Mouse (Mus musculus): Measurements from ENCODE around the gene Gm49630.
"Not testable (repeated sequence)": the region's sequence is repeated elsewhere in the genome, so short reads cannot be mapped to it uniquely, and the experiment has no call there.

DNA sequence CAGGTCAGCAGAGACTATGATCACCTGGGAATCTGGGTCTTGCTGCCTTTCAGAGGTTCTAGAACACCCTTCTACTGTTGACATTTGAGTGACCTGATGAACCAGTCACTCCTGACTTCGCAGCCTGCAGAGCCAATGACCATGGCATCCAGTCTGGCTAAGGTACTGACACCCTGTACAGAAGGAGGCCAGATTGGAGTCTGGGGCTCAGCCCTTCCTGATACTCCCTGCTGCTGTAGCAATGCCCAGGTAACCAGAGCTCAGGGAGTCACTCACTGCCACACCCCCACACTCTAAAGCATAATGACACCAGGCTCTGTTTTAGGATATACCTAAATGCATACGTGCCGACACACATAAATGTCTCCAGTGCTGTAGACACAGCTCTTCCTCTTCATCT is 10.9 kb upstream of the Gm49630 start:
- TF ChIP-seq POLR2A (IDR thresholded peaks at IDR 0.05; ENCODE audit: low read depth, low read length); KAT2A (IDR thresholded peaks at IDR 0.05; ENCODE audit: insufficient replicate concordance, low read length); CTCF (conservative IDR thresholded peaks at IDR 0.05 in 1 of 2, IDR thresholded peaks at IDR 0.05 in 1 of 2; ENCODE audit: low read depth in 2 of 2, low read length in 2 of 2); HCFC1 (IDR thresholded peaks at IDR 0.05; ENCODE audit: low read depth, low read length); NRF1 (IDR thresholded peaks at IDR 0.05; ENCODE audit: low read depth, low read length); EP300 (IDR thresholded peaks at IDR 0.05; ENCODE audit: low read length); CHD1 (IDR thresholded peaks at IDR 0.05; ENCODE audit: low read depth, low read length); ETS1 (conservative IDR thresholded peaks at IDR 0.05; ENCODE audit: low read depth, low read length); MAFK (IDR thresholded peaks at IDR 0.05; ENCODE audit: insufficient replicate concordance, low read length); ELF1 (IDR thresholded peaks at IDR 0.05; ENCODE audit: low read depth, low read length); GABPA (IDR thresholded peaks at IDR 0.05; ENCODE audit: insufficient replicate concordance, low read depth, low read length); NELFE (IDR thresholded peaks at IDR 0.05; ENCODE audit: low read depth, low read length); RAD21 (IDR thresholded peaks at IDR 0.05; ENCODE audit: low read depth, low read length); TBP (conservative IDR thresholded peaks at IDR 0.05; ENCODE audit: low read depth, low read length): not testable (repeated sequence)
